Mouse (Mus musculus) 3134 (cell line): ENCODE measurements around the gene Sbsn.
"Not testable (repeated sequence)": the region's sequence is repeated elsewhere in the genome, so short reads cannot be mapped to it uniquely, and the experiment has no call there.

Experiments
- DNase-seq: peaks from one replicate; pipeline ENCODE4 v3.0.0-alpha.2; 2011; ENCODE audit warnings: low spot score; ENCODE audit not compliant: insufficient read length; ENCODE audit errors: extremely low read depth

Sbsn gene

GRCm38 (mm10) chr7:30751086-30751669 is at the start of gene Sbsn:
TSS of gene Sbsn (plus strand) at chr7:30751471.
- DNase-seq: peak; percentile 31

- DNase-seq: no peak
These were observed 44.9 kb upstream of the Sbsn start for GRCm38 (mm10) chr7:30706214-30706882.

- DNase-seq: no peak
These were observed 43.8 kb upstream of the Sbsn start for GRCm38 (mm10) chr7:30707441-30707840.

- DNase-seq: no peak
These were observed 39.3 kb upstream of the Sbsn start, which contains the start of gene Atp4a for GRCm38 (mm10) chr7:30711942-30712341. TSS of gene Atp4a (plus strand) at chr7:30712209.

GRCm38 (mm10) chr7:30717006-30717715 is 34.1 kb upstream of the Sbsn start:
- no peak for DNase-seq

- DNase-seq: no peak
These were observed 33.6 kb upstream of the Sbsn start for GRCm38 (mm10) chr7:30717716-30718046.

- DNase-seq: no peak
These were observed 31.6 kb upstream of the Sbsn start for GRCm38 (mm10) chr7:30719669-30720068.

GRCm38 (mm10) chr7:30721286-30721685 is 30.0 kb upstream of the Sbsn start:
- DNase-seq: no peak

- no peak for DNase-seq
These were observed 27.9 kb upstream of the Sbsn start for GRCm38 (mm10) chr7:30723274-30723953.

- DNase-seq: no peak
These were observed 23.1 kb upstream of the Sbsn start for GRCm38 (mm10) chr7:30728214-30728613.

- no peak for DNase-seq
These were observed 22.4 kb upstream of the Sbsn start for GRCm38 (mm10) chr7:30728739-30729395.

GRCm38 (mm10) chr7:30729396-30730063 is 21.7 kb upstream of the Sbsn start, which contains the start of gene Tmem147:
TSS of gene Tmem147 (minus strand) at chr7:30729540.
- peak; percentile 94 for DNase-seq

- DNase-seq: not testable (repeated sequence)
These were observed 21.1 kb upstream of the Sbsn start for GRCm38 (mm10) chr7:30730064-30730722.

- DNase-seq: no peak
These were observed 15.1 kb upstream of the Sbsn start for GRCm38 (mm10) chr7:30736211-30736610.

- DNase-seq: not testable (repeated sequence)
These were observed 8.7 kb upstream of the Sbsn start for GRCm38 (mm10) chr7:30742570-30742969.

- DNase-seq: not testable (repeated sequence)
These were observed 7.7 kb upstream of the Sbsn start, which contains the start of gene Gapdhs for GRCm38 (mm10) chr7:30743617-30744016. TSS of gene Gapdhs (minus strand) at chr7:30743681.

- no peak for DNase-seq
These were observed 7.2 kb upstream of the Sbsn start for GRCm38 (mm10) chr7:30744022-30744598.

- DNase-seq: no peak
These were observed 3.6 kb upstream of the Sbsn start for GRCm38 (mm10) chr7:30747525-30748204.
